Mouse (Mus musculus) layer of hippocampus, adult 11-12 months (tissue): ENCODE measurements around the gene Rnft2.

ENCODE experiments used
- DNase-seq: peaks from one replicate; pipeline ENCODE4 v3.0.0; 2022; ENCODE audit warnings: low spot score

Gene Rnft2

GRCm38 (mm10) chr5:118244606-118245443 is at the start of gene Rnft2, which contains the start of gene 2410131K14Rik:
Gene Rnft2, minus strand, starts transcription at chr5:118245116.
Gene 2410131K14Rik, plus strand, starts transcription at chr5:118245227.
- peak; percentile 100 for DNase-seq

GRCm38 (mm10) chr5:118294086-118294864 is 49.4 kb upstream of the Rnft2 start:
- DNase-seq = peak; percentile 78

DNA sequence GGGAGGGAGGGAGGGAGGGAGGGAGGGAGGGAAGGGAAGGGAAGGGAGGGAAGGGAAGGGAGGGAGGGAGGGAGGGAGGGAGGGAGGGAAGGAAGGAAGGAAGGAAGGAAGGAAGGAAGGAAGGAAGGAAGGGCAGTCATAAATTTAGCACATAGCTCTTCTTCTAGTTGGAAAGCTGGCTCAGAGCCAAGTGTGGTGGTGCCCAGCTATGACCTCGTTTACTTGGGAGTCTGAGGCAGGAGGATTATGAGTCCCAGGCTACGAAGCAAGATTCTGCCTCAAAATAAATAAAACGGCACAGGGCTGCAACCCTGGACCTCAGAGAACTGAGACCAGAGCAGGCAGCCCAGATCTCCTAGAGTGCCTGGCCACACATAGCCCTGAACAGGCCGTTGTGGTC is 47.6 kb upstream of the Rnft2 start:
- DNase-seq = no peak

- no peak for DNase-seq
These were observed 46.5 kb upstream of the Rnft2 start for GRCm38 (mm10) chr5:118291453-118291852.

DNA sequence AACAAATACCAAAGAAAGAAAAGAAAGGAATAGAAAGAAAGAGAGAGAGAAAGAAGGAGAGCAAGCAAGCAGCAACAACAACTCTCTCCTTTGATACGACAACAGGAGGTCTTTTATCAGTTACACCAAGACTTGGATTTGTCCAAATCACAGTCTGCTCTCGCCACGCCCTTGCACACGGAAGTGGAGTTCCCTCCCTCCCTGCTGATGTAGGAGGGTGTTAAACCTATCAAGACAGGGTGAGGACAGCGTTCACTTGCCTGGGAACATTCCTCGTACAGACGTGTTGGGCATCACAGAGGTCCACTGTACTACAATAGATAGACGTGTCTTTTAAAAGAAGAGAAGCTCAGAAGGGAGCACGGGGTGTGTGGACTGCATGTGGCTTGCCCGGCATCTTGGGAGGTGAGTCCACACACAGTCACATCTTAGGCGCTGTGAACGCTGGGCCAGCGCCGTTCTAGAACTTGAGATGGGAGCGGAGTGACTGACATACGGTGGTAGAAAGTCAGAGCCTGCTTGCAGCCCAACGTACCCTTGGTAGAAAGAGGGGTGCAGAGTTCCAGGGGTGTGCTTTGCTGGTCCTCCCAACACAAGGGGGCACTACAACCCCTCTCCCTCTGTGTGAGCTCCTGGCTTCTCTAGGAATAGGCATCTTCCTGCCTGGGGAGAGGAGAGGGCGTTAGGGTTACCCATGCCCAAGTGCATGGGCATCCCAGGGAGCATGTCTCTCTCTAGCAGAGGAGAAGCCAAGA is 33.0 kb upstream of the Rnft2 start:
- DNase-seq = no peak

DNA sequence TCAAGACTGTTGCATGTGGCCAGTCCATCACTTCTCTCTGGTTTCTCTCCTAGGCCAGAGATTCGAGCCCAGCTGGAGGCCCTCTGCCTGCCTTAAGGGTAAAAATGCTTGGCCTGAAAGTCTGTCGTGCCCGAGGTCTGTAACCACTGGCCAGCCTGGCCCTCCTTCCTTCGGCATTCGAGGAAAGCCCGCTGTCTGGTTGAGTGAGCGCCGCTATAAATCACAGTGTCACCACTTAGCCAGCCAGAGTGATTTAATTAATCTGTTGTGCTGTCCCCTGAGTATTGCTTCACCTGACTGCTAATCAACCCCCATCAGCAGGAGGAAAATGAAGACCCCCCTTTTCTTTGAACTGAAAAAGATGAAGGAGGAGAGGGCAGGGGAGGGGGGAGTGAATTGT is 31.8 kb upstream of the Rnft2 start:
- DNase-seq = no peak

GRCm38 (mm10) chr5:118276281-118276680 is 31.4 kb upstream of the Rnft2 start:
- no peak for DNase-seq

GRCm38 (mm10) chr5:118274546-118274945 is 29.6 kb upstream of the Rnft2 start:
- DNase-seq = no peak

DNA sequence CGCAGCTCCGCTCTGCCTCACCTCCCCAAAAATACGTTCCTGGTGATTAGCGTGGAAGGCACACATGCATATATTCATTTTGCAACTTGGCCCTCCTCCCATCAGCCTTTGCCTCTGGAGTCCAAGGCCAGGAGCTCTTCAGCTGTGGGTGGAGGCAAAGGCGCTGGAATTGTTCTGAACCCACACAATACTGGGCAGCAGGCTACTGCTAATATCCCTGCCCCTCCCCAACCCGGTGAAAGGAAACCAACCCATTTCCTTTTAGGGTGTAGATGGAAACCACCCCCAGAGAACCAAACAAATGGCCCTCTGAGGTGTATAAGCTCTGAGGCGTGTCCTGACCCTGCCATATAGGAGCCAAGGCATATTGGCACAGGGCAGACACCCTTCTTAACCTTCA is 28.5 kb upstream of the Rnft2 start:
- no peak for DNase-seq

DNA sequence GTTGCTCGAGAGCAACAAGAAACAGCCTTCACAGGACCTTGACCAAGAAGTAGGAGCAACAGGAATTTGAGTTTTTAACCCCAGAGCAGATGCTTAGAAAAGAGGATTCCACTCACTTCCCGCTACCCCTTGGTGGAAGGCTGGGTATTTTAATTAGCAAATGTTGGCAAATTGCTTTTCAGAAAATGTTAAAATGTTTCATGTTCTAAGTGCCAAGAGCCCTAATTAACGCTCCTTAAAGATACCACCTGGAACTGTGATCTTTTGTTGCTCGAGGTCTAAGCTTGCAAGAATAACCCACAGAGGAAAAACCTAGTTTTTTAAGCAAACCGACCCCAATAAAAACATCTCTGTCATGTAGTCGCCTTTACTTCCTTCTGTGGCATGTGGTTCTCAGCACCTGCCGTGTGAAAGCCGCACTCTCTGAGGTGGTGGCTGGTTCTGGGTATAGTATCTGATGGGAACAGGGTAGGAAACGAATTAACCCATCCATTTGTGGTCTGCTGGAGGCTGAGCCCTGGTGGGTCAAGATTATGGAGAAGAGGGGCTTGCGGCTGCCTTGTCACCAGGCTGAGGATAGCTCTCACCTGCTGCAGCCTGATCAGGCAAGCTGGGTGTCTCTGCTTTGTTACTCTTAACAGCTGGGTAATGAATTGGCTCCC is 26.7 kb upstream of the Rnft2 start:
- no peak for DNase-seq

GRCm38 (mm10) chr5:118268987-118269386 is 24.1 kb upstream of the Rnft2 start:
- peak; percentile 90 for DNase-seq

DNA sequence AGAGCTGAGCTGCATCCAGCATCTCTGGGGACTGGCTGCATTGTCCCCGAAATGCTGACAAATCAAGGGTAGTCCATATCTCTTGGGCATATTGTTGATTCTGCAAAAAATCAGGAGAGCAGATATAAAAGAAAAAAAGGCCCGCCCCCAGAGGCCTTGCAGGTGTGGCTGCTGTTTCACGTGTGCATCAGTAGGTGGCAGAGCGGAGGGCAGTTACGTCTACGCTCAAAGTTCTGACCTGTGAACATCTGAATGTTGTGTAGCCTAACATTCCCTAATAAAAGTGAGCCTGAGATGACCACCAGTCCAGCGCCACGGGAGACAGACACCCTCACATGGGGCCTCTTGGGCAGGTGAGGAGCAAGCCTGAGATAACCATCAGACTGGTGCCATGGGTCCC is 21.4 kb upstream of the Rnft2 start:
- DNase-seq = no peak

DNA sequence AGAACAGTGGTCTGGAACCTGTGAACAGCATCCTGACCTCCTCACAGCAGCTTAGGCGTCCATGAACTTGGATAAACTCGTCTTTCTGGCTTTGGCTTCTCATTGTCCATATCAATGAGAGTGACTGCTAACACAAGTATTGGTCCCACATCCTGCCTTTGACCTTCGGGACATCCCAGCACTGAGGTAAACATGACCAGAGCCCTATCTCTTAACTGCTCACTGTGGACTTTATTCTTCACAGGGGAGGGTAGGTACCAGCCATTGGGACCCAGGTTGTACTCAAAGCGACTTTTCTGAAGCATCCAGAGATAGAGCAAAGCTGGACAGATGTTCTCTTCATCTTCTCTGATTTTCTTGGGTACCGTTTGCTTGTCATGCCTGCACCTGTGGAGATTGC is 20.4 kb upstream of the Rnft2 start:
- DNase-seq = no peak

DNA sequence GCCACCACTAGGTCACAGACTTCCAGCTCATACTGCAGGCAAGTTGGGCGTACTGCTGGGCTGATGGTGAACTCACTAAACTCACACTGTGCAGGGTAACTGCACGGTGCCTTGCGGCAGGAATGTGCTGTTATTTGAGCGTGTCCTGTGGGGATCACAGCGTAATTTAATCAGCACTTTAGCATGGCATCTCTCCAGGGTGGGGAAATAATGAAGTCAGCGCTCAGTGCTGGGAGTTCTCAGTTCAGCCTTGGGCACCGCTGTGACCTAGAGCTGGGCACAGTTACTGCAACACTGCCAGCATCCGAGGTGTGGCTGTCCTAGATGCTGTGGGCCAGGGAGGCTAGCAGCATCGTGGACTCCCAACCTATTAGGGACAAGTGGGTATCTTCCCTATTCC is 19.4 kb upstream of the Rnft2 start:
- no peak for DNase-seq

DNA sequence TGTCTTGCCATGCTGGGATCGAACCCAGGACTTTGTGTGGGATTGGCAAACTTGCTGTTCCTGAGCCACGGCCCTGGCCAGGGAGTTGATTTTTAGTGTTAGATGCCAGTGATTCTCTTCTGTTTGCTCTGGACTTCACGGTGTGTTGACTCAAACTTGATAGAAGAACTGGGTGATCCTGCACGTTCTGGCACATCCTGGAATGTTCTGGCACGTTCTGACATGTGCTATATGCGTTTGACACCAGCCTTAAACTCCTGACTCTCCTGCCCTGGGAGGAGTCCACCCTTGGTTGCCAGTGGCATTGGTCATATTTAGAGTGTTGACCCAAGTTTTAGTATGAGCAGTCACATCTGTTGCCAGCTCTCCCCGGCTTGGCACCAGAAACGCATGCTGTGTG is 17.5 kb upstream of the Rnft2 start:
- DNase-seq = no peak

- no peak for DNase-seq
These were observed 16.3 kb upstream of the Rnft2 start for GRCm38 (mm10) chr5:118261181-118261580.

- no peak for DNase-seq
These were observed 15.7 kb upstream of the Rnft2 start for GRCm38 (mm10) chr5:118260642-118261041.

DNA sequence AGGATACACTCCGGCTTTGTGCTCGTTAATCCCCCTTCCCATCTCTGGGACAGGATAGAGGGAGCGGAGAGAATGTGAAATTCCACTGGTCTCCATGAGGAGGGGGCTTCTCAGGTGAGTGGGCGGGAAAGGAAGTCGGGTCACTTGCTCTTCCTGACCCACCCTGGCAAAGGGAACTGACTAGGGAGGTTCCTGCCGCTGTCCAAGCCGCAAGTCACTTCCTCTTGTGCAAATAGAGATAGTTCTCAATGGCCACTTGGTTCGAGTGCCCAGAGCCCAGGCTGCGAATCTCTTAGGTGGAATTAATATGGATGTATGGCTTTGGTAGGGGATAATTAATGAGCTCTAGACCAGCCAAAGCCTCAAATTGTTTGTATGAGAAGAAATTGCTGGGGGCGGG is 15.1 kb upstream of the Rnft2 start:
- DNase-seq = no peak

DNA sequence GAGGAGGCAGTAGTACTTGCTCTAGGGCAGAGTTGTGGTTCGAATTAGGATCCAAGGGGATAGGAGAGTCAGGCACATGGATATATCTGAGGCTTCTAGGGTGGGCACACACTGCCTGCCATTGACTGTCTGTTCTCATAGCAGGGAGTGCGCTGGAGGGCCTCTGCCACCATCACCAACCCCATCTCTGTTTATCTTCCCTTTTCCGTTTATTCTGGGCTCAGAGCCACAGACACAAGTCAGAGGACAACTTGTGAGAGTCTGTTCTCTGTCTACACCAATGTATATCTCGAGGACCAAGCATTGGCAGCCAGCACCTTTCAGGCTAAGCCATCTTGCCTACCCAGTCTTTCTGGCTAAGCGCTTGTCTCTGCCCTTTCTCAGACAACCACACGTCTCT is 14.7 kb upstream of the Rnft2 start:
- no peak for DNase-seq

GRCm38 (mm10) chr5:118259152-118259551 is 14.2 kb upstream of the Rnft2 start:
- DNase-seq = peak; percentile 52

GRCm38 (mm10) chr5:118256981-118257380 is 12.1 kb upstream of the Rnft2 start:
- no peak for DNase-seq

DNA sequence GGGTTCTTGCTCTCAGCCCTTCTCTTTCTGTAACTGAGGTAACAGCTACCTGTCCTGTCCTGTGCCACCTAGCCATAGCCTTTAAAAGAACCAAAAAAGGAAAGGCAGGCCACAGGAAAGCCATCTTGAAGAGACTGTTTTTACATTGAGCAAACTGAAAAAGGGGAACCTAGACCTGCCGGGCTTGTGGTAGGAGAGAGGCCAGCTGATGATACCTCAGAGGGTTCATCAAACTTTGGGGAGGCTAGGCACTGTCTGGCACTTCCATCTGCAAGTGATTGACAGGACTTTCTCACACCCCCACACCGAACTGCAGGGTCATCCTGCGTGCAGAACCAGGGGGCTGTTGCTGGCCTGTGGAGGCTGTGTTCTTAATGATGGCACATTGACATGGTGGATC is 8.6 kb upstream of the Rnft2 start:
- no peak for DNase-seq
